Mouse (Mus musculus): ENCODE measurements around the gene Ptprn2. TPM values are rescaled to one million over a fixed set of nuclear protein-coding genes. Genes with fewer than 3 reads are reported as not detected.

Ptprn2 gene
- polyA plus RNA-seq, 1 experiment from 2014 or later: 15.8 TPM

DNA sequence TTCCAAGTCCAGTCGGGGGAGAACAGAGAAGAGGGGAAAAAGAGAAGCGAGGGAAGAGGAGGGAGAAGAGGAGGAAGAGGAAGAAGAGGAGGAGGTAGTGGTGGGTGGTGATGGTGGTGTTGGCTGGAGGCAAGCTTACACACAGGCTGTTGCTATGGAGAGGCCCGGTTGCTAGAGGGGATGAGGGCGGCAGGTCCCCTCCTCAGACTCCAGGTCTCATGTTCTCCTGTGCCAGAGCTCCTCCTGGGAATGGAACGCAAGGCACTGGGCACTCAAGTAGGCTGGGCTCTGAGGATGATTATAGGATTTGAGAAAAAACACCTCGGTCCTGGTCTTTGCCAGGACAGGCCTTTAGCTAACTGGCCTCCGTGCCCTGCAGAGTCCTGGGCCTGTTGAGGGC lies 666.1 kb downstream of the Ptprn2 start:
- DNase-seq: peak; percentile 66
- no peaks in the 10 kb centered on the region for H3K36me3 ChIP-seq (ENCODE audit: control insufficient read depth, insufficient read depth, low read length)
- H3K9ac ChIP-seq (replicated peaks; ENCODE audit: low read length): peak overlapping the region; percentile 98
- peaks cover 46% of the 10 kb centered on the region for H3K4me1 ChIP-seq (ENCODE audit: control insufficient read depth, insufficient read depth, low read length)
- H3K9me3 ChIP-seq (ENCODE audit: control insufficient read depth, low read length): no peaks in the 10 kb centered on the region
- ATAC-seq (ENCODE audit: low FRiP score, low TSS enrichment): no peak
- H3K4me3 ChIP-seq (replicated peaks; ENCODE audit: low read depth, low read length): peak overlapping the region; percentile 86
- H3K27me3 ChIP-seq (ENCODE audit: control insufficient read depth, insufficient read depth, low read length): no peaks in the 10 kb centered on the region
- peak overlapping the region; percentile 70 for H3K4me2 ChIP-seq (ENCODE audit: low read length)
- 3% methylated on average over 7 of the region's 7 CpGs for WGBS
- peak overlapping the region; percentile 99 for H3K27ac ChIP-seq (replicated peaks; ENCODE audit: low read depth, low read length)

DNA sequence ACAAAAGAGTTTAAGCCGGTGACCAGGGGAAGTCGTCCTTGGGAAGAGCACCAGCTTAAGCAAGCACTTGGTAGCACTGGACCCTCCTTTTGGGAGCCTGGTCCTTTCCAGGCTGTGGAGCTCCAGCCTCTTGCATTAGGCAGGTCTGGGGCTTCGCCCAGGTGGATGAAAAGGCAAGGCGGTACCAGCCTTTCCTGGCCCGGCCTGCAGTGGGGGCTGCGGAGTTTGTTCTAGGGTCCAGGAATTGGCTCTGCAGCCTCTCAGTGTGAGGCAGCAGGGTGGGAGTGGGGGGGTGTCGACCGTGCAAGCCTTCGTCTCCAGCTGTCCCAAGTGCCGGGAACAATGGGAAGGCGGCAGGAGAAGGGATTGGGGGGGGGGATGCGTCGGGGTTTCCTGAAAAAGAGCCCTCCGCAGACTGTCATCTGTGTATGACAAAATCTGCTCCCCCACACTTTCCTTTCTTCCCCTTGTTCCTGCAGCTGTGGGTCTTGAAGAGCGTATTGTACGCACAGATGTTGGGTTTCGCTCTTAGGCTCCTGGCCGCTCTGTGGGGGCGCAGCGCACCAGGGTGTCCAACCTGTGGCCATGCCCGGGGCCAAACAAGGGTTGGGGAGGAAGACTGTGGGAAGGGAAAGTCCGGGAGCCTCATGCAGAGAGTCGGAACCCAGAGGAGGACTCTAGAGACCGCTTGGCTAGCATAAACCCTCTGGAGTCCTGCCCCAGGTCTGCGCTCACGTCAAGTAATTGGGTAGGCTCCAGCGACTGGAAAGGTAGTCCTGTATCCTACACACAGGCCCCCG lies 667.0 kb downstream of the Ptprn2 start:
- Histone ChIP-seq H3K4me1 (ENCODE audit: control insufficient read depth, insufficient read depth, low read length) (peaks cover 49% of the 10 kb centered on the region), H3K27me3 (ENCODE audit: control insufficient read depth, insufficient read depth, low read length) (no peaks in the 10 kb centered on the region), H3K9me3 (ENCODE audit: control insufficient read depth, low read length) (no peaks in the 10 kb centered on the region), H3K27ac (replicated peaks; ENCODE audit: low read depth, low read length) (peak overlapping the region; percentile 99), H3K9ac (replicated peaks; ENCODE audit: low read length) (peak overlapping the region; percentile 98), H3K36me3 (ENCODE audit: control insufficient read depth, insufficient read depth, low read length) (no peaks in the 10 kb centered on the region), H3K4me3 (replicated peaks; ENCODE audit: low read depth, low read length) (peak overlapping the region; percentile 86), H3K4me2 (ENCODE audit: low read length) (peak overlapping the region; percentile 70)
- ATAC-seq (ENCODE audit: low FRiP score, low TSS enrichment) (no peak), DNase-seq (no peak)
- WGBS: 2% methylated on average over 28 of the region's 28 CpGs

DNA sequence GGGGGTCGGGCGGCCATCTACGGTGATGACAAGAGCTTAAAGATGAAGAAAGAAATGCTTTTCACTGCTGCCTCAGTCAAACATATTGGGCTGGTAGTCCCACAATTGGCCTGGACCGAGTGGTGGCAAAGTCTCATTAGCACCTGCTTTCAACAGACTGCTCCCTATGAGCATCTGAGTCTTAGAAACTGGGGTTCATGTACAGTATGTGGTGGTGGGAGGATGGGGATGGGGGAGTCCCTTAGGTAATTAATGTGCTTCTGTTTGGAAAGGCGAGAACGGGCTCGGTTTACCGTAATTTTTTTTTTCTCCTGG lies 667.6 kb downstream of the Ptprn2 start:
- Histone ChIP-seq H3K36me3 (ENCODE audit: control insufficient read depth, insufficient read depth, low read length) (no peaks in the 10 kb centered on the region), H3K27ac (replicated peaks; ENCODE audit: low read depth, low read length) (peak overlapping the region; percentile 99), H3K9me3 (ENCODE audit: control insufficient read depth, low read length) (no peaks in the 10 kb centered on the region), H3K4me3 (replicated peaks; ENCODE audit: low read depth, low read length) (peak overlapping the region; percentile 86), H3K27me3 (ENCODE audit: control insufficient read depth, insufficient read depth, low read length) (no peaks in the 10 kb centered on the region), H3K4me1 (ENCODE audit: control insufficient read depth, insufficient read depth, low read length) (peaks cover 49% of the 10 kb centered on the region), H3K4me2 (ENCODE audit: low read length) (peak overlapping the region; percentile 70), H3K9ac (replicated peaks; ENCODE audit: low read length) (peak overlapping the region; percentile 98)
- under 1% methylated on average over 8 of the region's 8 CpGs for WGBS
- DNase-seq: no peak
- no peak for ATAC-seq (ENCODE audit: low FRiP score, low TSS enrichment)

DNA sequence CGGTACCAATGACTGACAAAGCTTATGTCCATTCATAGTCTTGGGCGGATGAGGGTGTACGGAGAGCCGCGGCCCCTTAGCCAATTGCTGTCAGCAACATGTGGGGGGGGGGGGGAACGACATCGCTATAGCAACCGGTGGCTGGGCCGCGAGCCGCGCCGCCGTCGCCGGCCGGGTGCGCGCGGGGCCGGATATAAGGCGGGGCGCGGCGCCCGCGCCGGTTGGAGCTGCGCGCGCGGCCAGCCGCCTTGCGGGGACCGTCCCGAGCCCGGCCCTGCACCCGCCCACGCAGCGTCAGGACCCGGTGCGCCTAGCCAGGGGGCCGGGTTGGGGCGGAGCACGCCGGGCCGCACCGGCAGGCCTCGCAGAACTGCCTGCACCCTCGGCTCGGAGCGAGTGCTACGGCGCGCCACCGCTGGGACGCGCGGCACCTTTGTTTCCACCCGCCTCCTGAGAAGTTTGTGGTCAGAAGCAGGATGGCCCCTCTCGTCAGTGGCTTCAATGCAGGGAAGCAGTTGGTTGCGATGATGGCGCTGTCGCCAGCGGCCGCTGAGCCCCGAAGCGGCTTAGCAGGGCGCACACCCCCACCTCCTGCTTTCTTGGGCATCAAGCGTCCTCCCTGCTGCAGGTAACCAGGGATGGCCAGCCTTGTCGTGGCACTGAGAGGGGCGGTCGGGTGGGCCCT lies 668.3 kb downstream of the Ptprn2 start:
- Histone ChIP-seq H3K9ac (replicated peaks; ENCODE audit: low read length) (peak overlapping the region; percentile 98), H3K4me1 (ENCODE audit: control insufficient read depth, insufficient read depth, low read length) (peaks cover 50% of the 10 kb centered on the region), H3K36me3 (ENCODE audit: control insufficient read depth, insufficient read depth, low read length) (no peaks in the 10 kb centered on the region), H3K4me3 (replicated peaks; ENCODE audit: low read depth, low read length) (peak overlapping the region; percentile 86), H3K27ac (replicated peaks; ENCODE audit: low read depth, low read length) (peak overlapping the region; percentile 99), H3K9me3 (ENCODE audit: control insufficient read depth, low read length) (no peaks in the 10 kb centered on the region), H3K4me2 (ENCODE audit: low read length) (peak overlapping the region; percentile 70), H3K27me3 (ENCODE audit: control insufficient read depth, insufficient read depth, low read length) (no peaks in the 10 kb centered on the region)
- under 1% methylated on average over 72 of the region's 73 CpGs for WGBS
- DNase-seq: peak; percentile 90
- ATAC-seq (ENCODE audit: low FRiP score, low TSS enrichment): peak; percentile 72

DNA sequence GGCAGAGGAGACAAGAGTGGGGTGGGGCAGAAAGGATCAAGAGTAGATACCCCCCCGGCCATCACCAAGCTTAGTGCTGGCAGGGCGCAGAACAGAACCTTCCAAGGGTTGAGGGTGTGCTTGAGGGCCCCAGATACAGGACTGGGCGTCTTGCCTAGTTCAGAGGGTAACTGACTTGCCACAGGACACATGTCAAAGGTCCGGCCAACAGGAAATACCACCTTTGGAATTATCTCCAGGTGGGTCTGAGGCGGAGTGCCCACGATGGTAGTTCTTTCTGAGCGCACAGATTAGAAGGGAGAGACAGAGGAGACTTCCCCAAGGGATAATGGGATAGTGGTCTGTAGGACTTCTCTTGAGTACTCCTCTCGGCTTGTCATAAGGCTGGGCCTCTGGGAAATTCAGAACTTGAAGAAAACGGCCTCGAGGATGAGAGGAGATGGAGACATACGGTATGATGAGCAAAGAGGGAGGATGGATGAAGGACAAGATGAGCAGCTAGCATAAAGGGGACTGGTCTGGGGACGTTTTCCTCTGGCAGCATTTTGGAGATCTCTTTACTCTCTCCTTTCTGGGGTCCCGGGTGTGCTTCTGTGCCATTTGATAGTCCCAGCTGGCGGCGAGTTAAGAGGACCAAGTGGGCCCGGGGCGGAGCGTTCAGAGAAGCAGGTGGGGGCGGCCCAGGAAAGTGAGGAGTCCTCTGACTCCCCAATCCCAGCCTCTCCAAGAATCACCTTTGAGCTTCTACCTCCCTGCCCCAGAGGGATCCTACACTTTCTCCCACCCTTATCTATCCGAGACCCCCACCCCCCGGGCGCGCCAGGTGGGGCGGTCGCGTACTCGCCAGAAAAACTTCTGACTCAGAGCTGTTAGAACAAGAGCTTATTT lies 669.1 kb downstream of the Ptprn2 start:
- ATAC-seq (ENCODE audit: low FRiP score, low TSS enrichment): no peak

DNA sequence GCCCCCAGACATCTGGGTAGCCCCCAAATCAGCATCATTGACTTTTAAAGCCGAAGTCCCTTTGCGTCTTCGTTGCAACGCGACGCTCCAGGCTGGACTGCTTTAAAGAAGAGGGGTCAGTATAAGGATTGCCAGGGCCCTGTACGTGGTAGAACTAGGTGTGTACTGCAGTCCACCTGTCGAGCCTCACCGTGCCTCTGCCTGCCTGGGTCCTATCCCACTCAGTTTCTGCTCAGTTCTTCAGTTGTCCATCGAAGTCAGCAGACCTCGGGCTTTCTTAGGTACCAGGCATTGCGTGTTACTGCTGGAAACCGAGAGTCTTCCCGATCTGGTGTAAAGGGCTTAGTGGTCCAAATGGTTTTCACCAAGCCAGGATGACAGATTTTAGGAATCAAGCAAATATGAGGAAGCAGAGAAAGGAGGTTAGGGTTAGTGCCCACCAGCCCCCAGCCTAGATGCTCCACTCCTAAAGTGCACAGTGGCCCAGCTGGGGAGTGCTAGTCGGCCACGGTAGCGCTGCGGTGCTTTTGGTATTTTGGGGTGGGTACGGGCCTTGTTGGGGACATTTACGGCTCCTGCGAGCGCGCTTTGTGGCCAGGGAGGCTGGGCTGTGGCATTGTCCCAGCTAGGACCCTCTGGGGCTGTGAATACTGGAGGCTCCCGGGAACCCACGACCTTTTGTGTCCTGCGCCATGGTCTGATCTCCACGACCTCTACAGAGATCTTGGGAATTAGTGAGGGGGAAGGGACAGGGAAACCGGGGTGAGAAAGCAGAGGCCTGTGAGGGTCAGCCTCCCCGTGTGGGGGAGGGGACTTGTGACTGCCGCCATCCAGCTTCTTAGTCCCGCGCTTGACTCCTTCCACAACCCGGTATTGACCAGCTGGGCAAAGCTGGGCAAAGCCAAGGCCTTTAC lies 670.0 kb downstream of the Ptprn2 start:
- Histone ChIP-seq H3K9me3 (ENCODE audit: control insufficient read depth, low read length) (no peaks in the 10 kb centered on the region), H3K9ac (replicated peaks; ENCODE audit: low read length) (peak overlapping the region; percentile 98), H3K36me3 (ENCODE audit: control insufficient read depth, insufficient read depth, low read length) (0 out of 2 replicates have a peak, but pooled peaks cover 8% of the 10 kb centered on the region), H3K4me1 (ENCODE audit: control insufficient read depth, insufficient read depth, low read length) (peaks cover 62% of the 10 kb centered on the region), H3K27ac (replicated peaks; ENCODE audit: low read depth, low read length) (peak overlapping the region; percentile 99), H3K4me3 (replicated peaks; ENCODE audit: low read depth, low read length) (peak overlapping the region; percentile 86), H3K27me3 (ENCODE audit: control insufficient read depth, insufficient read depth, low read length) (no peaks in the 10 kb centered on the region), H3K4me2 (ENCODE audit: low read length) (peak overlapping the region; percentile 70)
- DNase-seq (peak; percentile 76), ATAC-seq (ENCODE audit: low FRiP score, low TSS enrichment) (no peak)
- under 1% methylated on average over 33 of the region's 33 CpGs for WGBS

More for the DNA sequence above, 669.1 kb downstream of the Ptprn2 start:
- no peak for DNase-seq
- H3K27me3 ChIP-seq (ENCODE audit: control insufficient read depth, insufficient read depth, low read length): no peaks in the 10 kb centered on the region
- WGBS: 0% methylated on average over 27 of the region's 27 CpGs
- H3K4me1 ChIP-seq (ENCODE audit: control insufficient read depth, insufficient read depth, low read length): peaks cover 52% of the 10 kb centered on the region
- peak overlapping the region; percentile 98 for H3K9ac ChIP-seq (replicated peaks; ENCODE audit: low read length)
- peak overlapping the region; percentile 70 for H3K4me2 ChIP-seq (ENCODE audit: low read length)
- peak overlapping the region; percentile 86 for H3K4me3 ChIP-seq (replicated peaks; ENCODE audit: low read depth, low read length)
- H3K9me3 ChIP-seq (ENCODE audit: control insufficient read depth, low read length): no peaks in the 10 kb centered on the region
- peak overlapping the region; percentile 99 for H3K27ac ChIP-seq (replicated peaks; ENCODE audit: low read depth, low read length)
- H3K36me3 ChIP-seq (ENCODE audit: control insufficient read depth, insufficient read depth, low read length): 0 out of 2 replicates have a peak, but pooled peaks cover 6% of the 10 kb centered on the region

DNA sequence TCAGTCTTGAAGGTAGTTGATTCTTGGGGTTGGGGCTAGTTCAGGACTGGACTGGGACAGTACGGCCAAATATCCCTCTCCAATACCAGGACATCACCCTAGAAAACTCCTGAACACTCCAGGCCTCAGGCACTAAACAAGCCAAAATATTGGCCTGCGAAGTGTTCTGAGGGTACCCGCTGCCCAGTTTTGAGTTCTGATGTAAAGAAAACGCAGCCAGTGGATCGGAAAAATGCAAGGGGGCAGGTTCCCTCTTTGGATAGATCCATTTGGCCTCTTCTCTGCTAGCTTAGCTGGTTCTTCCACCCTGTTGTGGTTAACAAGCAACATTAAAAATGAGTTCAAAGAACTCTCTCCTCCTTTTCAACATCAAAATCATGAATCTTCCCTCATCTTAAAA lies 670.7 kb downstream of the Ptprn2 start:
- WGBS: 1% methylated on average over 5 of the region's 5 CpGs
- H3K27me3 ChIP-seq (ENCODE audit: control insufficient read depth, insufficient read depth, low read length): no peaks in the 10 kb centered on the region

More for the DNA sequence above, 670.7 kb downstream of the Ptprn2 start:
- peak overlapping the region; percentile 99 for H3K27ac ChIP-seq (replicated peaks; ENCODE audit: low read depth, low read length)
- H3K4me2 ChIP-seq (ENCODE audit: low read length): peak overlapping the region; percentile 70
- no peak for ATAC-seq (ENCODE audit: low FRiP score, low TSS enrichment)
- H3K9ac ChIP-seq (replicated peaks; ENCODE audit: low read length): peak overlapping the region; percentile 98
- no peaks in the 10 kb centered on the region for H3K9me3 ChIP-seq (ENCODE audit: control insufficient read depth, low read length)
- peak overlapping the region; percentile 86 for H3K4me3 ChIP-seq (replicated peaks; ENCODE audit: low read depth, low read length)
- peaks cover 62% of the 10 kb centered on the region for H3K4me1 ChIP-seq (ENCODE audit: control insufficient read depth, insufficient read depth, low read length)
- H3K36me3 ChIP-seq (ENCODE audit: control insufficient read depth, insufficient read depth, low read length): peaks cover 10% of the 10 kb centered on the region; the same call in 1 of the 2 replicates
- no peak for DNase-seq
